Mouse (Mus musculus) small intestine, adult 2 months (tissue): ENCODE measurements at regions not wholly inside any gene's neighbourhood (a gene's known extent, or its start where the extent isn't known, plus 50 kb on each side); places are given as distances from the start of the nearest gene placed in this dataset.

Experiments used
- CTCF ChIP-seq: fragments of 200-500 bp; IDR thresholded peaks from 2 replicates; pipeline ENCODE4 v1.5.1; 2012; ENCODE audit warnings: low read depth, mild to moderate bottlenecking, control low read depth, inconsistent platforms, low read length, moderate library complexity, mixed read lengths; ENCODE audit not compliant: insufficient replicate concordance, insufficient read length; ENCODE audit errors: extremely low read depth
- POLR2A ChIP-seq: fragments of 200-500 bp; IDR thresholded peaks from 2 replicates; pipeline ENCODE4 v1.6.1; 2012; ENCODE audit warnings: low read depth, mild to moderate bottlenecking, control low read depth, inconsistent platforms, low read length, moderate library complexity

DNA sequence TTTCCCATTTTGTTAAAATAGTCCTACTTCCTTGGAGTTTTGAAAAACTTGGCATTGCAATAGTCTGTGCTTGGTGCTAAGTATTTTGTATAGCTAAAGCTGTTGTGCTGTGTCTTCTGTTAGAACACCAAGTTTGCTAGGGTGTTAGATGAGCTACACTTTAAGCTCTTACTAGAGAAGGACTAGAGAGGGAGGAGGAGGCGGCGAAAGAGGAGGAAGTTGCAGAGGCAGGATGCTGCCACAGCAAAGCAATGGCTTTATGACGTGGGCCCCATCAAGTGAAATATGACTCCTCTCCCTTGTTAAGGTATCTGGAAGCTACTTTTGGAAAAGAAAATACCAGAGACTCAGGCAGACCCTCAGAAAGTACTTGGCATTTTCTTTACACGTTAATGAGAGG lies 167.8 kb upstream of the Pik3r1 start:
- TF ChIP-seq CTCF, result no peak
- TF ChIP-seq POLR2A, result no peak
